Comparison of ENCODE assay signal across 8 mouse cellular contexts in the genomic region with DNA sequence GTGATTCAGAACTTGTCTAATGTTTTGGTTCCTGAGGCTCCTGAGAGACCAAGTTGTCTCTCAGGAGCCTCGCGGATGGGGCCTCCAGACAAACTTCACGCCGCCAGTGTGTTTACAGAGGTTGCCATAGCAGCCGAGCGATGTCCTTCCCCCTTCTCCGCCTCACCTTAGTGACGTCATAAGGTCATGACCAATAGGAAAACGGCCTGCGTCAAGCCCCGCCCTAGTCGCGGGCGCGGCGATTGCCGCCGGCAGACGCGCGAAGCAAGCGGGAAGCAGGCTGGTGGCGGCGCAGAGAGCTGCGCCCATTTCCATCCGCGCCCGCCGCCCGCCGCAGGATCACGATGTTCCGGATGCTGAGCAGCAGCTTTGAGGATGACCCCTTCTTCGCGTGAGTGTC. TPM values are rescaled to one million over a fixed set of nuclear protein-coding genes. Genes with fewer than 3 reads are reported as not detected.
A peak's percentile ranks its signal among the peaks of the same experiment; 100 is the strongest.
DNase-seq lines count a peak whose midpoint lies in the region; ATAC-seq lines count a peak whose summit lies in the region.

A gene (plus strand): TSS at position 226 of the 400 bp plus-strand sequence.

- no peaks in the 10 kb centered on the region for H3K9me3 ChIP-seq in forebrain, embryonic 11.5 days (ENCODE audit: control insufficient read depth, low read length)
- no peaks in the 10 kb centered on the region for H3K9me3 ChIP-seq in heart, embryonic 15.5 days (replicated peaks)
- H3K9me3 ChIP-seq in liver, embryonic 12.5 days (replicated peaks): no peaks in the 10 kb centered on the region
- H3K9me3 ChIP-seq in stomach, embryonic 14.5 days (ENCODE audit: control insufficient read depth, low read depth, low read length): no peaks in the 10 kb centered on the region

- DNase-seq in CD4-positive, CD25-positive, alpha-beta regulatory T cell, adult 2 months (ENCODE audit: low read depth, low spot score): peak; percentile 87
- peak; percentile 88 for DNase-seq in c-Kit-positive CD71-positive TER-119-negative erythroid progenitor cells, embryonic 14.5 days (ENCODE audit: low read depth)
- DNase-seq in forebrain, embryonic 11.5 days (ENCODE audit: low spot score): peak; percentile 94
- DNase-seq in kidney, postnatal 14 days: peak; percentile 91
- peak; percentile 88 for DNase-seq in natural killer cell, adult 2 months (ENCODE audit: low spot score in 2 of 2)

- H3K4me3 ChIP-seq in forebrain, embryonic 11.5 days (ENCODE audit: low read depth, low read length): peak within 1 kb of the TSS; percentile 42
- H3K4me3 ChIP-seq in heart, embryonic 15.5 days: peak within 1 kb of the TSS; percentile 71
- peak within 1 kb of the TSS; percentile 45 for H3K4me3 ChIP-seq in liver, embryonic 12.5 days
- H3K4me3 ChIP-seq in stomach, embryonic 14.5 days (ENCODE audit: low read depth, low read length): peak within 1 kb of the TSS; percentile 43

- peak within 1 kb of the TSS; percentile 78 for H3K4me2 ChIP-seq in forebrain, embryonic 11.5 days (ENCODE audit: low read depth, low read length, severe bottlenecking)
- peak within 1 kb of the TSS; percentile 85 for H3K4me2 ChIP-seq in heart, embryonic 15.5 days
- H3K4me2 ChIP-seq in liver, embryonic 12.5 days: peak within 1 kb of the TSS; percentile 76
- peak within 1 kb of the TSS; percentile 74 for H3K4me2 ChIP-seq in stomach, embryonic 14.5 days (replicated peaks; ENCODE audit: low read depth, low read length)

- peak; percentile 99 for ATAC-seq in forebrain, embryonic 11.5 days (replicated peaks; ENCODE audit: low FRiP score)
- peak; percentile 87 for ATAC-seq in heart, embryonic 15.5 days (replicated peaks; ENCODE audit: insufficient number of reproducible peaks, insufficient read depth, low FRiP score, low read depth)
- ATAC-seq in liver, embryonic 12.5 days: peak; percentile 89
- ATAC-seq in stomach, embryonic 14.5 days (ENCODE audit: insufficient number of reproducible peaks, insufficient read depth, low FRiP score, low read depth): peak; percentile 96

- peak within 1 kb of the TSS; percentile 66 for H3K9ac ChIP-seq in forebrain, embryonic 11.5 days (ENCODE audit: low read length)
- peak within 1 kb of the TSS; percentile 68 for H3K9ac ChIP-seq in heart, embryonic 15.5 days
- H3K9ac ChIP-seq in liver, embryonic 12.5 days: no peak within 1 kb of the TSS
- 0 out of 2 replicates have a peak within 1 kb of the TSS, but pooled peaks have one; percentile 10 for H3K9ac ChIP-seq in stomach, embryonic 14.5 days (replicated peaks; ENCODE audit: low read depth, low read length)

- no peaks in the 10 kb centered on the region for H3K4me1 ChIP-seq in forebrain, embryonic 11.5 days (replicated peaks; ENCODE audit: control insufficient read depth, insufficient read depth, low read length)
- peaks cover 24% of the 10 kb centered on the region for H3K4me1 ChIP-seq in heart, embryonic 15.5 days (replicated peaks)
- H3K4me1 ChIP-seq in liver, embryonic 12.5 days: peaks cover 9% of the 10 kb centered on the region; the same call in 1 of the 2 replicates
- H3K4me1 ChIP-seq in stomach, embryonic 14.5 days (ENCODE audit: control insufficient read depth, insufficient read depth, low read length): no peaks in the 10 kb centered on the region

- peaks cover 4% of the 10 kb centered on the region; the same call in 1 of the 2 replicates for H3K27me3 ChIP-seq in forebrain, embryonic 11.5 days (ENCODE audit: control insufficient read depth, insufficient read depth, low read length)
- H3K27me3 ChIP-seq in heart, embryonic 15.5 days: no peaks in the 10 kb centered on the region
- peaks cover 34% of the 10 kb centered on the region for H3K27me3 ChIP-seq in liver, embryonic 12.5 days (replicated peaks)
- H3K27me3 ChIP-seq in stomach, embryonic 14.5 days (ENCODE audit: control insufficient read depth, insufficient read depth, low read length): no peaks in the 10 kb centered on the region

- no peak within 1 kb of the TSS for H3K27ac ChIP-seq in forebrain, embryonic 11.5 days (ENCODE audit: low read depth, low read length)
- H3K27ac ChIP-seq in heart, embryonic 15.5 days: peak within 1 kb of the TSS; percentile 91
- no peak within 1 kb of the TSS for H3K27ac ChIP-seq in liver, embryonic 12.5 days
- H3K27ac ChIP-seq in stomach, embryonic 14.5 days (ENCODE audit: low read length): no peak within 1 kb of the TSS

- under 1% methylated on average over 35 of the region's 35 CpGs for WGBS in forebrain, embryonic 11.5 days
- WGBS in heart, embryonic 15.5 days: under 1% methylated on average over 35 of the region's 35 CpGs
- WGBS in liver, embryonic 12.5 days (ENCODE audit: insufficient replicate concordance): 0% methylated on average over 35 of the region's 35 CpGs
- WGBS in stomach, embryonic 14.5 days: under 1% methylated on average over 35 of the region's 35 CpGs

- H3K36me3 ChIP-seq in forebrain, embryonic 11.5 days (ENCODE audit: control insufficient read depth, insufficient read depth, low read length): no peaks in the 10 kb centered on the region
- no peaks in the 10 kb centered on the region for H3K36me3 ChIP-seq in heart, embryonic 15.5 days
- no peaks in the 10 kb centered on the region for H3K36me3 ChIP-seq in liver, embryonic 12.5 days
- H3K36me3 ChIP-seq in stomach, embryonic 14.5 days (ENCODE audit: control insufficient read depth, insufficient read depth, low read length): no peaks in the 10 kb centered on the region

RNA-seq across cellular contexts. Expression of the gene that starts here (rescaled TPM):
- polyA plus RNA-seq in forebrain, embryonic 11.5 days (2014; fragmentation: Nextera tagmentation; extraction: Ambion mirVana): 24.0 and 26.0 TPM in 2 replicates
- polyA plus RNA-seq in heart, embryonic 15.5 days (2015; fragmentation: Nextera tagmentation; extraction: Ambion mirVana): 267 and 383 TPM in 2 replicates
- polyA plus RNA-seq in liver, embryonic 12.5 days (2016; fragmentation: Nextera tagmentation; extraction: Ambion mirVana): 2.5 and 2.6 TPM in 2 replicates
- polyA plus RNA-seq in stomach, embryonic 14.5 days (2014; fragmentation: Nextera tagmentation; extraction: Ambion mirVana): 12.9 and 13.2 TPM in 2 replicates
